Mouse (Mus musculus): Measurements from ENCODE around the gene Tbxas1. TPM values are rescaled to one million over a fixed set of nuclear protein-coding genes. Genes with fewer than 3 reads are reported as not detected.

The Tbxas1 gene
- total RNA-seq, 2 experiments from 2014 or later = 2.8 TPM

DNA sequence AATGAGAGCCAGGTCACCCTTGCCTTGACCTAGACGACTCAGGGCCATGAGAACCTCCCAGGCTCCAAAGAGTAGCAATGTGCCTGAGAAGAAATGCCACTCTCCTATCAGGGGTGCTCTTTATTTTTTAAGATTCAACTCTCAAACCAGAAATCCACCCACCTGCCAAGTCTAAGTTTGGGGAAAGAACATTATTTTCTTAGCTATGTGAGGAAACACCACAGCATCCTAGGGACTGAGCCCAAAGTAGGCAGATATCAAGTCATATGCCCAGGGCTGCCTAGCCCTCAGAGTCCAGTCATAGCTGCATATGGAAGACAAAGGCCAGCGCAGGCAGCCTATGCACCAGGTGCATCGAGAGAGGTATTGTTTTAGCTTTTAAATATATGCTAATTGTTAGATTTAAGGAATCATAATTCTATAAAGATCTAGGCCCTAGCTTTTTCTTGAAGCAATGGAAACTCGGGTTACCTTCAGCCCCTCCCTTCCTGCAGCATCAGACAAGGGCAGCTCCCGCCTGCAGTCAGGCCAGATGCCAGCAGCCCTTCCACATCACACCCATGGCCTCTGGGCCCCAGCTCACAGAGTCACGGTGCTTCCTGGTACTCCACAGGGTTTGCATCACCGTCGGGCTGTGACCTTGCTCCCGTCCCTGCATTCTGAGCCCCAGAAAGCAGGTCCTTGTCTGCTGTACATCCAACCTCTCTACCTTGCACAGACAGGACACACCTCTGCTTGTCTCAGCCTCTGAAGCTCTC, 176.8 kb downstream of the Tbxas1 start:
- no peak overlapping the region for H3K4me3 ChIP-seq
- DNase-seq (ENCODE audit: low spot score in 2 of 2) = no peak
- H3K27ac ChIP-seq = no peak overlapping the region
- TF ChIP-seq CTCF (conservative IDR thresholded peaks at IDR 0.05) = no peak

DNA sequence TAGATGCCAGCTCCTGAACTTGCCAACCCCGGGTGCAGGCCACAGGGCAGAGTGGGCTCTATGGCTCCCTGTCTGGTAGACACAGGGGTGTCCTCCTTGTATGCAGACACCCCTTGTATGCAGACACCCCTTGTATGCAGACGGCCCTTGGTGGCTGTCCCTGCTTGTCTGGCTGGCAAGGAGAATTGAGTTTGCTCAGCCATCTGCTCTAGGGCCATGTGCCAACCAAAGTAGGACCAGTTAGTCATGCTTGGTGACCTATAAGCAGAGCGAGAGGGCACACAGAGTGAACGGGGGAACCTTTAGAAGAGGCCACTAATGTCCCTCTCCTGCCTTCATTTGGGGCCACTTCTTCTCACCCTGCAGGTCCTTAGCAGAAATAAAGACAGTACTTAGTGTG, 177.4 kb downstream of the Tbxas1 start:
- Histone ChIP-seq H3K27ac (no peak overlapping the region), H3K4me3 (no peak overlapping the region)
- no peak for DNase-seq (ENCODE audit: low spot score in 2 of 2)
- TF ChIP-seq CTCF (conservative IDR thresholded peaks at IDR 0.05) = no peak

DNA sequence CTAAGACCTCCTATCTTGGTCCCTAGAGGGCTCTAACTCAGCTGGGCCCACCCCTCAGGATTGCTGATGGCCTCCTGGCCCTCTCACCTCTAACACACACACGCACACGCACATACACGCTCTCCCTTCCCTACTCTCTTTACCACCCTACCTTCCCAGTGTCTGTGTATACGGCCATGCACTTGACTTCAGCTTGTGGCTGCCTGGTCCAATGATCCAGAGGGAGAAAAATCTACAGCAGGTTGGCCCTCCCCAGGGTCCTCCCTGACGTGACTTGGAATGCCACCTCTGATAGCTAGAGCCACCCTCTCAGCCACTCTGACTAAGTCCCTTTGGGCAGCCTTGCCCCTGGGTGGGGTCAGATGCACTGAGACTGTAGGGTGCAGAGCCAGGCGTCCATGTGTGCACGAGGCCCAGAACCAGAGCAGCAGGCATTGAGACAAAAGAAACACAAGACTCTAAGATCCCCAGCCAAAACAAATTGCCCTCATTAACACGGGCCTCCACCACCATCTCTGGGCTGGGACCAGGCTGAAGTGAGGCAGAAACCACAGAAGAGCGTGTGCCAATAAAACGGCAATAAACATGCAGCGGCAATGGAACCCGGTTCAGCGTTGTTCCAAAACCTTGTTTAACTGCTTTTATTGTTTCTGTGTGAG, 179.1 kb downstream of the Tbxas1 start:
- Histone ChIP-seq H3K4me3 (no peak overlapping the region), H3K27ac (no peak overlapping the region)
- no peak for TF ChIP-seq CTCF (conservative IDR thresholded peaks at IDR 0.05)
- DNase-seq (ENCODE audit: low spot score in 2 of 2) = no peak

GRCm38 (mm10) chr6:39054878-39055508, 179.8 kb downstream of the Tbxas1 start:
- no peak overlapping the region for H3K27ac ChIP-seq
- H3K4me3 ChIP-seq = no peak overlapping the region
- no peak for DNase-seq (ENCODE audit: low spot score in 2 of 2)
- no peak for TF ChIP-seq CTCF (conservative IDR thresholded peaks at IDR 0.05)

GRCm38 (mm10) chr6:39055831-39056261, 180.6 kb downstream of the Tbxas1 start:
- H3K4me3 ChIP-seq = no peak overlapping the region
- no peak for DNase-seq (ENCODE audit: low spot score in 2 of 2)
- H3K27ac ChIP-seq = no peak overlapping the region
- no peak for TF ChIP-seq CTCF (conservative IDR thresholded peaks at IDR 0.05)

DNA sequence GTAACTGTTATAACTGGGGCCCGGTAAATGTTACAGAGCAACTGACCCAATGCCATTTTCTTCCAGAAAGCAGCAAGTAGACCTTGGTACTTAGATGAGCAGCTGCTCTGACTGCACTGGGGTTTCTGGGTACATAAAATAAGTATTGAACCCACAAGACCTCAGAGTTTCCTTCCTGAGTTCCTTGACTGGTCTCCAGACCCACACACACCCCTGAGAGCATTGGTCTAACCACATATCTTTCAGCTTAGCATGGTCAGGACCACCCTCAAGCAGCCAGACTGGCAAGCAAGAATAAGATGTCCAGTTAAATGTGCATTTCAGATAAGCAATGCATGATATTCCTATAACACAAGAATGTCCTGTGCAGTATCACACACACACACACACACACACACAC, 182.0 kb downstream of the Tbxas1 start:
- DNase-seq (ENCODE audit: low spot score in 2 of 2) = no peak
- TF ChIP-seq CTCF (conservative IDR thresholded peaks at IDR 0.05) = no peak
- no peak overlapping the region for H3K27ac ChIP-seq
- no peak overlapping the region for H3K4me3 ChIP-seq

GRCm38 (mm10) chr6:39058389-39058788, 183.2 kb downstream of the Tbxas1 start:
- no peak overlapping the region for H3K27ac ChIP-seq
- peak; percentile 66 for TF ChIP-seq CTCF (conservative IDR thresholded peaks at IDR 0.05)
- no peak for DNase-seq (ENCODE audit: low spot score in 2 of 2)
- no peak overlapping the region for H3K4me3 ChIP-seq

DNA sequence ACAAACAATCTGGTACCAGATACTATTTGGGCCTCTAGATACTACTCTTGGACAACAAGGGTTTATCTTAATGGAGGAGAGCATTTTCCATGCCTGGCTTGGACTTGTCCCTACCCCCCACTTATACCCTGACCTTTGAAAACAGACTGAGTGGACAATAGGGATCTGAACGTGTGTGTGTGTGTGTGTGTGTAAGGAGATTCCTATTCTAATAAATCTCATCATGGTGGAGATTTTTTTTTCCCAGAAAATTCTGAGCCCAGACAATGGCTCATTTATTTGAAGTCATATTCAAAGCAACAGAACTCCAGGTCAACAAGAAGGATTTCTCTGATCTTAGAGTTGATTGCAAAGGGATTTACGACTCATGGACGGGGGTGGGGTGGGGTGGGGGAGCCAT, 183.7 kb downstream of the Tbxas1 start:
- no peak for DNase-seq (ENCODE audit: low spot score in 2 of 2)
- no peak for TF ChIP-seq CTCF (conservative IDR thresholded peaks at IDR 0.05)
- H3K4me3 ChIP-seq = no peak overlapping the region
- no peak overlapping the region for H3K27ac ChIP-seq

- DNase-seq (ENCODE audit: low spot score in 2 of 2) = no peak
Measured at GRCm38 (mm10) chr6:39059547-39060497, 184.6 kb downstream of the Tbxas1 start.

DNA sequence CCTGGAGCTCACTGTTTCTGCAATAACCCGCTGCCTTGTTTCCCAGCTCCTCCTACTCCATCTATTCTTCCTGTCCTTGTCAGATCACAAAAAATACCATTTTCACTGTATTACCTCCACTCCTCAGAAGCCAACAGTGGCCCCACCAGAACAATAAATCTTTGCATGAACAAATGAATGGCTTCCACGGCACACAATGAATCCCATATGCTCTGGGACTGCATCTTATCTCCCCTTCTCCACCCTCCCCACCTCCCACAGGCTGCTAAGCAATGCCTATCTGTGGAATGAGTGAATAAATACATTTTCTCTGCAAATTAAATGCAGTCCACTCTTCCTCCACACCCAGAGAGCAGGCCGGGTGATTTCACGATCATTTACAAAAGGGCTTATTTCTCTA, 186.0 kb downstream of the Tbxas1 start:
- DNase-seq (ENCODE audit: low spot score in 2 of 2) = no peak
- no peak for TF ChIP-seq CTCF (conservative IDR thresholded peaks at IDR 0.05)

More at GRCm38 (mm10) chr6:39059547-39060497, 184.6 kb downstream of the Tbxas1 start:
- no peak for TF ChIP-seq CTCF (conservative IDR thresholded peaks at IDR 0.05)
- H3K4me3 ChIP-seq = no peak overlapping the region
- no peak overlapping the region for H3K27ac ChIP-seq

DNA sequence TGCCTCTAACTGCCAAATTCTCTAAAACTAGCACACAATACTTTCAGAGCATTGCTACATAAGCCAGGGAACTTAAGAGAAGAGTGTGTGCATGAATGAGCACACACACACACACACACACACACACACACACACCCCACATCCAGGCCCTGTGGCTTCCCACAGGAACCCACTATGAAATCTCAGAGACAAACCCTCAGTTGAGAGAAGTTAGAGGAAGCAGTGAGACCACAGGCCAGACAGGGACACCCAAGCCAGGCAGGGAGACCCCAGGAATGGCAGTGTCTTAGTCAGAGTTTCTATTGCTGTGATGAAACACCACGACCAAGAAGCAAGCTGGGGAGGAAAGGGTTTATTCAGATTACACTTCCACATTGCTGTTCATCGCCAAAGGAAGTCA, 188.3 kb downstream of the Tbxas1 start:
- Histone ChIP-seq H3K27ac (no peak overlapping the region), H3K4me3 (no peak overlapping the region)
- DNase-seq (ENCODE audit: low spot score in 2 of 2) = no peak
- no peak for TF ChIP-seq CTCF (conservative IDR thresholded peaks at IDR 0.05)

More for the DNA sequence above, 186.0 kb downstream of the Tbxas1 start:
- Histone ChIP-seq H3K4me3 (no peak overlapping the region), H3K27ac (no peak overlapping the region)

GRCm38 (mm10) chr6:39066935-39067578, 191.9 kb downstream of the Tbxas1 start:
- Histone ChIP-seq H3K4me3 (no peak overlapping the region), H3K27ac (0 out of 2 replicates have a peak overlapping the region, but pooled peaks have one; percentile 18)
- peak; percentile 72 to 84 for DNase-seq (ENCODE audit: low spot score in 2 of 2)
- TF ChIP-seq CTCF (conservative IDR thresholded peaks at IDR 0.05) = peak; percentile 92
